Mouse (Mus musculus): ENCODE results near the gene Gm26920.

GRCm38 (mm10) chr7:30086524-30086923, 3.7 kb downstream of the Gm26920 start:
- no peak for TF ChIP-seq GATA1 (IDR thresholded peaks at IDR 0.05; ENCODE audit: low read length)
- TF ChIP-seq TAL1 (IDR thresholded peaks at IDR 0.05; ENCODE audit: low read length): no peak
